Mouse (Mus musculus) frontal cortex, postnatal 25 days (tissue): Measurements from ENCODE around the gene Teddm1b.

Source experiments
- DNase-seq, 2 experiments: peaks; one replicate each; pipeline ENCODE4 v3.0.0; 2022; ENCODE audit warnings: low spot score in 2 of 2

Teddm1b gene

DNA sequence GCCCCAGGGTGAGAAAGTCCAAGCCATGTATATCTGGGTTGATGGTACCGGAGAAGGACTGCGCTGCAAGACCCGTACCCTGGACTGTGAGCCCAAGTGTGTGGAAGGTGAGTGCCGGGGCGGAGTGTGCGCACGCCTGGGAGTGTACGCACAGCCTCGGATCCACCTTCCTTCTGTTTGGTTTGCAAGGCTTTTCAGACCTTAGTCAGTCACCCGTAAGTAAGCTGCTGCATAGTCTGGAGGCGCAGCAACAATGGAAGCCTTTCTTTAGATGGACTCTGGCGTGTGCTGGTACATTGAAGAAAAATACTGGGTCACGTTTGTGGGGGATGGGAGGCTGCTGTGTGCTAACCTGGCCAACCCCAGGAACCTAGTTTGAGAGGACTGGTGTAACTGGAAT lies 28.9 kb downstream of the Teddm1b start:
- no peak for DNase-seq

DNA sequence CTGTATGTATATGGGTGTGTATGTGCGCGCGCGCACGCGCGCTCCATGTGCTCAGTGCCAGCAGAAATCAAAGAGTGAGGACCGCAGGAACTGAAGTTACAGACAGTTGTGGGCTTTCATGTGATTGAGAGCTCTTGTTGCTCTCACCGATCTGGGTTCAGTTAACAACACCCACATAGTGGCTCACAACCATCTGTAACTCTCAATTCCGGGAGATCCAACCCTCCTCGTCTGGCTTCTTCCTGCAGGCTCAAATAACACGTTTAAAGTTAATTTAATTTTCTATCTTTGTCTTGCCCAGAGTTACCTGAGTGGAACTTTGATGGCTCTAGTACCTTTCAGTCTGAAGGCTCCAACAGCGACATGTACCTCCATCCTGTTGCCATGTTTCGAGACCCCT lies 30.1 kb downstream of the Teddm1b start:
- no peak for DNase-seq

DNA sequence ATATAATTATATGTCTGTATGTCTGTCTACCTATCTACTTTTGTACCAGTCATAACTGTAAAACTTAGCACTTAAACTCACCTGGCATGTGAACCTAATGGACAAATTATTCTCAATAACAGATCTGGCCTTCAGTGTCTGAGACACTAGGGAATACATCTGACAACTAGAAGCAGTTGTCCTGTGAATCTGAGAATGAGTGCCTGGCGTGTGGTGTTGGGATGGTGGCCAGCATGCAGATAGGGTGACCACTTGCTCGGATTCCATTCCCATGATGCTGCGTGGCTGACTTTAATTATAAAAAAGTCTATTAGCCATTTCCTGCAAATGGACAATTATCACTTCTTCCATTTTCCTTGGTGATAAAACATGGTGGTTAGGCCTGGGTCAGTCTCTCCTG lies 31.7 kb downstream of the Teddm1b start:
- DNase-seq, result no peak

DNA sequence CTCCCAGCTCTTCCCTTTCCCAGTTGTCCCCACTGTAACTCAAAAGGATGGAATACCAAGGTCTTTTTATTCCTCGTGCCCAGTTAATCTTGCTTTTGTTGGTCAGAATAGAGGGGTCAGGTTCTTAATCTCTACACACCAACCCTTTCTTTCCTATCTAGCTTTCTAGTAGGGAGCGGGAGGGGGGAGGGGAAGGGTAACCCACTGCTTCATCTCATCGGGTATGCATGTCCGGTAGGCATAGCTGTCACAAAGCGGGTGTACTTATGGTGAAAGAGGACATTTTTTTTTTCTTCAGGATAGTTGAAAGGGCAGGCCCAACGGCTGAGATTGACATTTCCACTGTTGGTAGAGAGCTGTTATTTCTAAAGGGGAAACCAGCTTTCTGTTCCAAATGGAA lies 34.1 kb downstream of the Teddm1b start:
- no peak for DNase-seq

DNA sequence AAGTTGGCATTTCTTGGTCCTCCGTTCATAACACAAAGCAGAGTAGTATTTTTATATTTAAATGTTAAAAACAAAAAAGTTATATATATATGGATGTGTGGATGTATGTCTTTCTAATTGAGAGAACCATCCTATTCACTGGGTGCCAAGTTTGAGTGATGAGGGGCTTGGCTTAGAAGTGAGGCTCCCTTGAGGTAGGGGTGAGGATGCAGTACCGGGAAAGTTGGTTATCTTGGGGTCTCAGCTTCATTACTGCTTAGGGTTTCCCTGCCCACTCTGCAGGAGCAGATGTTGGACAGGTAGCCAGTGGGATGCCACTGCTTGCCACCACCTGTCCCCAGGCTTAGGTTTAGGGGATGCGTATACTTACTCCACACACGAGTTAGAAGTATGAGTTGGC lies 34.6 kb downstream of the Teddm1b start:
- DNase-seq, result no peak

DNA sequence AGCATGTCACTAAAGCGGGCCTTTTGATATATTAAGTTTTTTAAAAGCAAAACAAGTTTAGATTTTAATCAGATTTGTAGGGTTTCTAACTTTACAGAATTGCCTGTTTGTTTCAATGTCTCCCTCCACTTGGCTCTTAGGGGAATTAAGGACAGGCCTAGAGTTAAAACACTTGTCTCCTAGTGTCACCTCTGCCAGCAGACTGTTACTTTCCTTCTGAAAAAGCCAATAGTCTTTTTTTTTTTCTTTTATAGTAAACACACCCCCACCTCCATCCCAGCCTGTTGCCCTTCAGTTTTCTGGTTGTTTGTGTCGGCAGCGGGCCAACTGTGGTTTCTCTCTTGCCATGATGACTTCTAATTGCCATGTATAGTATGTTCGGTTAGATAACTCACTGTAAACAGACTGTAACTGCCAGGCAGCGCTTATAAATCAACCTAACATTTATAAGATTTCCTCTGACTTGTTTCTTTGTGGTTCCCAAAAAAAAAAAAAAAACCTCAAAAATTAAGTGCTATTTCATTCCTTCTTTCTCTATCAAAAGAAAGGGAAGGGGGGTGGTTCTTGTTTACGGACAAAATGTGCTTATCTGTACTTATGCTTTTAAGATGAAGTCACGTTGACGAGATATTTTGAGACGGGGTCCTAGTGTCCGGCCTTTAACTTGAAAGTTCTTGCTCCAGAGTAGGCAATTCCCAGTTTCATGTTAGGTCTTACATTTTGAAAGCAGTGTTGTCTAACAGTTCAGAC lies 35.2 kb downstream of the Teddm1b start:
- no peak for DNase-seq

DNA sequence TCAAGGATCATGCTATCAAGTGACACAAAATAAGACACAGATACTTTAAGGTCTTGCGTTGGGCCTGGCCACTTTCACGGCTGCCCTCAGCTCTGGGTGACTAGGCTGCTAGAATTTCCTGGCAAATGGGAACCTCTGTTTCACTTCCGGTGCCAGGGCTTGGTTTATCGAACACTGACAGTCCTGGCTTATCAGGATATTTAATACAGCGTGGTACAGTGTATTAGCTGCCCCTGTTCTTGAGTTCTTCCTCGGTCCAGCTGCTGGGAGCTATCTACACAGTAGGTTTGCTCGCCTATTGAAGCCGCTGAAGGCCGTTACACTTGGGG lies 35.8 kb downstream of the Teddm1b start:
- no peak for DNase-seq

DNA sequence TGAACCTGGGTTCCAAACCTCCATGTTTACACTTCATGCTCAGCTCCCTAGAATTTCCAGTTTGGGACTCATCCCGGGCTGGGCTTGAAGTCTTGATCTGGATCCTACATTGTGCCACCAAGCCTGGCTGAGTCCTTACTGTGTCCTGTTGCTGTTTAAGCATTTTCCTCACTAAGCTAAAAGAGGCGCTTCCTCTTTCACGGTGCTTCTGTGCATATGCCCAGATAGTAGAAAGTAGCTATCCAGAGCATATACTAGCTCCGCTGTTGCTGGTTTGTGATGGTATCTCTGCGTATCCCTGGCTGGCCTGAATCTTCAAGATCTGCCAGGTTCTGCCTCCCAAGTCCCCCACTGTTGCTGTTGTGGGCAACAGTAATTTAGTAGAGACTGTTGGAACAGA lies 36.3 kb downstream of the Teddm1b start:
- no peak for DNase-seq

DNA sequence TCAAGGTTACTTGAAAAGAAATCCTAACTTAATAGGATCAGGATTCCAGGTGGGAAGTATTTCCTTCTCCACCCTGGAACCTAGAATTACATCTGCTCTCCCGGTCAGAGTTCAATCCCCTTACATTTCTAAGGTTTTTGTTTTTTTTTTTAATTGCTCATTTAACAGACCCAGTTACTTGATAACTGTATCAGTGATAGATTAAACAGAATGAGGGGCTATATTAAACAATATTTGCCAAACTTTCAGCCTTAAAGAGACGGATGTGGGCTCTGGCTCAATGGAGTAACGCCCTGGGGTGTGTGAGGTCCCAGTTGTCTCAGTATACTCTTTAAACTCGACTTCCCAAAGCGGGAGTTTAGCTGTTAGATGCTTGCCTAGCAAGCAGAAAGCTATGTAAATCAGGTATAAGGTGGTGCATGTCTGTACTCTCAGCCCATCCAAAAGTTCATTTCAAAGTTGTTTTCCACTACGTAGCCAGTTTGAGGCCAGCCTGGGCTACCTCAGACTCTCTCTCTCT lies 37.2 kb downstream of the Teddm1b start:
- no peak for DNase-seq

DNA sequence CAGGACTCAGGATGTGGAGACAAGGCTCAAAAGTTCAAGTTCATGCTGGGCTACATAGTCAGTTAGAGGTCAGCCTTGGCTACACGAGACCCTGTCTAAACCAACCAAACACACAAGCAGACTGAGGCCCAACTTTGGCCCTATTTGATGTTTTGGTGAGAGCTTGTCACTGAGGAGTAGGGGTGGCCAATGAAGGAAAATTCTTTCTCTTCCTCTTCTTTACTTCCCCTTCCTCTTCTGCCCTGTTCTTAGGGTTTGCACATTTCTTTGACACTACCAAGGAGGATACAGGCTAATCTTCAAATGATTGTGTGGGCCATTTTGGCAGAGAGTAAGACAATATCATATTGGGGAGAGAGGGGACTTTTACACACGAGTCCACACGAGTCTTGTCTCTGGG lies 39.7 kb downstream of the Teddm1b start:
- no peak for DNase-seq

DNA sequence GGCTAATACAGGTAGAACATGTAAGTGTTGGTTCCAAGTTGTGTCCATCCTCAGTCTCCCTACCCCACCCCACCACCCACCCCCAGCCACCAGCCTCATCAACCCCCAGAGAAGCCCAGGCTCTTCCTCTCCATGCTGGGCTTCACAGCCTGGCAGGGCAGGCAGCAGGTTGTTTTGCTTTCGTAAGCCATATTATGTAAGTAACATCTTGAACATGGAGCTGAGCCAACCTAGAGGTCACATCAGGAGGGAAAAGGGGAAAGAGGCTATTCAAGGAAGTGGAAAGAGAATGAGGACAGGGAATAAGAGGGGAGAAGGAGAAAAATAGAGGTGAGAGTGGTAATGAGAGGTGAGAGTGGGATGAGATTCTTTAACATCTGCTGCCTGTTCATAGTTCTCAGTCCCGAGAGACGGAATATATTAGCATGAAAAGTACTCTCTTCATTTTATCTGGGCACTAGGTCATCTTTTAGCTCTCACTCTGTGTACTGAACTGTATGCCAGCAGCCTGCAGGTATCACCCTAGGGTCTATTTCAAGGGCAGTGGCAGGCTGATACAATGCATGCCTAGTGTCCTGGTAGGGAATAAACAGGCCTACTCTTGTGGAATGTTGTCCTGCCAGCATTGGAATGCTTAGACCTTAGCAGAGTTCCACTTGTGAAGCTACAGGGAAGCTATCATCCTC lies 44.5 kb downstream of the Teddm1b start:
- no peak for DNase-seq

DNA sequence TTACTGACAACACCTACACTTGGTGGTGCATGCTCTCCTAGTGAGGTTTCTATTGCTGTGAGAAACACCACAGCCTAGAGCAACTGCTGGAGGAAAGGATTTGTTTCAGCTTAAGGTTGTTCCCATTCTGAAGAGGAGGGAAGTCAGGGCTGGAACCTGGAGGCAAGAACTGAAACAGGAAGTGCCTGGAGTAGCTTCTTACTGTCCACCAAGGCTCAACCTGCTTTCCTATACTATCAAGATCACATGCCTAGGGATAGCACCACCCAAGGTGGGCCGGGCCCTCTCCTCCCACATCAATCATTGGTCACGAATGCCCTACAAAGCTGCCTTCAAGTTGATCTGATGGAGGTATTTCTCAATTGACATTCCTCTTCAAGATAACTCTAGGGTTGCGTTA lies 47.5 kb downstream of the Teddm1b start:
- no peak for DNase-seq

DNA sequence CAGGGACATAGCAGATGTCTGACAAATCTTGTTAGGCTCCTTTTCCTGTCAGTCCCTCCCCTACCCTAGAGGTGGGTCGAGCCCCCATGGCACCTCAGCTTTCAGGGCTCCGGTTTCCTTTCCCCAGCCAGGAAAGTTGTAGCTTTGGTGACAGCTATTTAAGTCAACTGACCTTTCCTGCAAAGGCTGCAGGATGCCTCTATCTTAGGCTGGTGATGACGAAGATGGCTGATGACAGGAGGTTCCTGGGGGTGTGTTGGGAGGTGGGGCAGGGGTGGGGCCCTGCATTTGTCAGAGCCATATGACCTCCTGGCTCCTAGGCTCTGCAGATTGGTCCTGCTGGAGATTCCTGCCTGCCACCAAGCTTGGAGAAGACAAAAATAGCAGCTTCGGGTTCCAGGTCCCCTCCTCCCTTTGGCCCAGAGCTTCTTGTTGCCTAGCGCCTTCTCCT lies 48.5 kb downstream of the Teddm1b start:
- no peak for DNase-seq

DNA sequence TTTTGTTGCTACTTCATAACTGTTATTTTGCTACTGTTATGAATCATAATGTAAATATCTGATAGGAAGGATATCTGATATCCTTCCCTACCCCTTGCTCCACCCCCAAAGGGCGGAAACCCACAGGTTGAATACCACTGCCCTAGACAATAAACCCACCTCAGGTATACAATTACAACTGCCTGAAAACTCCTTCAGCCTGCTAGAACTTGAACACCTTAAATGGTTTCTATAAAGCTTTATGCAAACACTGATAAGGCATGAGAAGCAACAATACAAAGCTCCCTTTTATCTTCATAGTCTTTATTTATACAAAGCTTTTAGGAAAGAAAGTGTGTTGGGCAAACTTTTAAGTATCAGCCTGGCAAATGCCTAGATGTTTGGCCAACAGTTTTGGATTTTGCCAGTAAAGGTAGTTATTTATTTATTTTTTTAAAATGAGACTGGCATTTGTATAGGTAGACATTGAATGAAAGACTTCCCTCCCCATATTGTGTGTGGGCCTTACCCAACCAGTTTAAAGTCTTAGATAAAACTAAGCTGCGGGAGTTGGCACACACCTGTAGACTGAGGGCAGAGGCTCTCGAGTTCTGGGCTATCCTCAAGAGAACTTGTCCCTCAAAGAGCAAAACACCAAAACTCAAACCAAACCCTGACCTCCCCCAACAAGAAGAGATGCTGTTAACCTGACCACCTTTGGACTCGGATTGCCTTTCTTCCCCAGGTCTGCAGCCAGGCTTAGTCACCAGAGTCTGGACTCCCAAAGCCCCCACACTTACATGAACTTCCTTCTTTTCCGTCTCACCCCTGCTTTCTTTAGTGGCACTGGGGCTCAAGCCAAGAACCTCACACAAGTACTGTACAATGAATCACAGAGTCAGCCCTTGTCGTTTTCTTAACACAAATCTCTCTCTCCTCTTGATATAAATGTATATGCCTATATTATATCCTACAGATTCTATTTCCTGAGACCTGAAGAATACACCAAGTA lies 50.5 kb downstream of the Teddm1b start:
- DNase-seq, result no peak
